In genomic region chr10:19853609-19854008, GRCm38 (mm10) we compare ENCODE assay signal across 31 mouse cellular contexts. TPM values are rescaled to one million over a fixed set of nuclear protein-coding genes. Genes with fewer than 3 reads are reported as not detected.
"Had no signal": no experiment of that assay in that cellular context is flagged by ENCODE, and none has a peak within 500 bp of the region (broad histone marks: within the 10 kb centered on the region; RNA-seq: fewer than 3 reads in every experiment).

No protein-coding gene starts in this region.

- H3K9ac ChIP-seq: embryonic facial prominence, embryonic 12.5 days; embryonic facial prominence, embryonic 13.5 days; embryonic facial prominence, embryonic 15.5 days; forebrain, embryonic 12.5 days; forebrain, embryonic 13.5 days; forebrain, embryonic 15.5 days; forebrain, postnatal 0 days had no signal

- H3K36me3 ChIP-seq: embryonic facial prominence, embryonic 10.5 days; embryonic facial prominence, embryonic 12.5 days; embryonic facial prominence, embryonic 13.5 days; embryonic facial prominence, embryonic 15.5 days; forebrain, embryonic 10.5 days; forebrain, embryonic 12.5 days; forebrain, embryonic 15.5 days had no signal

- ATAC-seq: forebrain, embryonic 13.5 days; forebrain, embryonic 14.5 days; forebrain, embryonic 15.5 days; forebrain, embryonic 16.5 days; forebrain, postnatal 0 days had no signal

- DNase-seq: cerebellum, adult 8-10 months; cerebellum, adult 9-10 months; cerebellum, adult 9-11 months; cerebellum, postnatal 10 days; cerebellum, postnatal 14 days; cerebellum, postnatal 25 days; cerebellum, postnatal 36 days; embryo, embryonic 11 days; forebrain, postnatal 0 days; gastrocnemius, adult 2 months; gastrocnemius, postnatal 10 days; gastrocnemius, postnatal 14 days; gastrocnemius, postnatal 25 days; gastrocnemius, postnatal 36 days; heart, adult 18-20 months; heart, adult 2 months had no signal

- H3K9me3 ChIP-seq: embryonic facial prominence, embryonic 10.5 days; embryonic facial prominence, embryonic 12.5 days; embryonic facial prominence, embryonic 13.5 days; embryonic facial prominence, embryonic 15.5 days; forebrain, embryonic 10.5 days; forebrain, embryonic 12.5 days; forebrain, embryonic 13.5 days; forebrain, embryonic 15.5 days had no signal

- H3K27ac ChIP-seq: embryonic facial prominence, embryonic 10.5 days; embryonic facial prominence, embryonic 12.5 days; embryonic facial prominence, embryonic 13.5 days; embryonic facial prominence, embryonic 15.5 days; forebrain, embryonic 10.5 days; forebrain, embryonic 12.5 days; forebrain, embryonic 13.5 days; forebrain, embryonic 15.5 days; gastrocnemius, adult 2 months; heart, adult 2 months had no signal

- H3K4me2 ChIP-seq: embryonic facial prominence, embryonic 12.5 days; embryonic facial prominence, embryonic 13.5 days; embryonic facial prominence, embryonic 15.5 days; forebrain, embryonic 12.5 days; forebrain, embryonic 13.5 days; forebrain, embryonic 15.5 days had no signal

- H3K4me3 ChIP-seq: embryonic facial prominence, embryonic 10.5 days; embryonic facial prominence, embryonic 12.5 days; embryonic facial prominence, embryonic 13.5 days; embryonic facial prominence, embryonic 15.5 days; erythroblast, embryonic 14.5 days; forebrain, embryonic 10.5 days; forebrain, embryonic 12.5 days; forebrain, embryonic 13.5 days; forebrain, embryonic 15.5 days; gastrocnemius, adult 2 months; heart, adult 2 months had no signal

RNA-seq across cellular contexts. Expression of gene Slc35d3, which starts 2.4 kb away (rescaled TPM):
- total RNA-seq: gastrocnemius, adult 18-20 months; gastrocnemius, adult 2 months; gastrocnemius, adult 8-10 months; gastrocnemius, postnatal 10 days; gastrocnemius, postnatal 14 days; gastrocnemius, postnatal 25 days; gastrocnemius, postnatal 36 days; heart, adult 18-20 months; heart, adult 2 months; heart, adult 8-10 months had no signal
- polyA plus RNA-seq: gonadal fat pad, adult 2 months had no signal
